Mouse (Mus musculus): ENCODE data around the gene Grik4.

DNA sequence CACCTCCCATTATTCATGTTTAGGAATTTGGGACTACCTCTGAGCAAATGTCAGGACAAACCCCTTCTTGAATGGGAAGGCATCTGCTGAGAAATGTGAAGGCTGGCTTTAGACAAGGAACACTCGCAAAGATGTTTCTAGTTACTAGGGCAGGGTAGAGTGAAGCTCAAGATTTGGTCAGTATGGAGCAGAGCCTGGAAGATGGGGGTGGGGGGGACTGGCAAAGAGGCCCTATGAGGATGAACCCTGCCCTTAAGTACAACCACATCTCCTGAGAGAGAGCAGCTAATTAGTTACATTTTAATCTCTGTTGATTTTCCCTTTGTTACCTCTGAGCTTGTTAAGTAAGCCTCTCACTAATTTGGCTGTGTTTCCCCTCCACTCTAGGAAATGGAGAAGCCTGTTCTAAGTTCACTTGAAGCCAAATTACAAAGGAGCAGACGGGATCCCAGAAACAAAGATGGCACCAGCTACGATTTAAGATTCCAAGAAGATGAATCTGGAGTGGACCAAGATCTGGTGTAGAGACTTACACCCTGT is 439.3 kb downstream of the Grik4 start:
- TF ChIP-seq GATA1 (IDR thresholded peaks at IDR 0.05; ENCODE audit: borderline replicate concordance, low read length) (no peak), FLI1 (IDR thresholded peaks at IDR 0.05; ENCODE audit: low read length) (no peak)
